Mouse (Mus musculus): Measurements from ENCODE around the gene Mis18a.

Gene Mis18a

GRCm38 (mm10) chr16:90727233-90728115, at the start of gene Mis18a:
TSS of gene Mis18a (minus strand) at chr16:90727404.
- peak; percentile 91 for DNase-seq

- no peak for DNase-seq
Observed at GRCm38 (mm10) chr16:90775946-90776520, 48.8 kb upstream of the Mis18a start.

- DNase-seq, result no peak
Observed at GRCm38 (mm10) chr16:90774646-90775045, 47.4 kb upstream of the Mis18a start.

- DNase-seq, result no peak
Observed at GRCm38 (mm10) chr16:90774216-90774615, 47.0 kb upstream of the Mis18a start.

GRCm38 (mm10) chr16:90766919-90767454, 39.8 kb upstream of the Mis18a start:
- no peak for DNase-seq

GRCm38 (mm10) chr16:90765195-90765877, 38.1 kb upstream of the Mis18a start:
- DNase-seq, result no peak

- DNase-seq, result no peak
Observed at GRCm38 (mm10) chr16:90760515-90760914, 33.3 kb upstream of the Mis18a start.

GRCm38 (mm10) chr16:90759335-90759734, 32.1 kb upstream of the Mis18a start:
- no peak for DNase-seq

- no peak for DNase-seq
Observed at GRCm38 (mm10) chr16:90753386-90753941, 26.3 kb upstream of the Mis18a start.

GRCm38 (mm10) chr16:90748169-90748568, 21.0 kb upstream of the Mis18a start:
- no peak for DNase-seq

- no peak for DNase-seq
Observed at GRCm38 (mm10) chr16:90747143-90747542, 19.9 kb upstream of the Mis18a start.

- DNase-seq, result no peak
Observed at GRCm38 (mm10) chr16:90738092-90738956, 11.1 kb upstream of the Mis18a start, which contains the start of gene Mrap. TSS of gene Mrap (plus strand) at chr16:90738207.

- DNase-seq, result no peak
Observed at GRCm38 (mm10) chr16:90736672-90737270, 9.6 kb upstream of the Mis18a start.

- no peak for DNase-seq
Observed at GRCm38 (mm10) chr16:90735611-90736010, 8.4 kb upstream of the Mis18a start.

GRCm38 (mm10) chr16:90726600-90727227, 490 bp downstream of the Mis18a start:
- no peak for DNase-seq

GRCm38 (mm10) chr16:90724051-90724450, 3.2 kb downstream of the Mis18a start:
- no peak for DNase-seq

GRCm38 (mm10) chr16:90710313-90710712, 16.9 kb downstream of the Mis18a start:
- DNase-seq, result no peak

GRCm38 (mm10) chr16:90709711-90710289, 17.4 kb downstream of the Mis18a start:
- no peak for DNase-seq

GRCm38 (mm10) chr16:90706279-90706678, 20.9 kb downstream of the Mis18a start:
- DNase-seq, result no peak

GRCm38 (mm10) chr16:90704161-90704825, 22.9 kb downstream of the Mis18a start:
- DNase-seq, result no peak

Data from thymus, adult 18-20 months (tissue).